Mouse (Mus musculus) forebrain, embryonic 14.5 days (tissue): ENCODE data around the gene Exosc1. TPM values are rescaled to one million over a fixed set of nuclear protein-coding genes. Genes with fewer than 3 reads are reported as not detected.

ENCODE experiments used
- ATAC-seq: fragments of 200-750 bp; cut with Nextera tagmentation; 2 replicates; pipeline ENCODE4 v1.8.0; 2017; ENCODE audit warnings: mild to moderate bottlenecking, moderate library complexity
- DNase-seq: peaks from one replicate; pipeline ENCODE4 v3.0.0-alpha.2; 2015; ENCODE audit warnings: low spot score
- H3K27ac ChIP-seq: fragments of 300-500 bp; sonication (generic); 2 replicates; pipeline ENCODE4 v1.5.1; 2014; ENCODE audit warnings: low read depth, mild to moderate bottlenecking, control low read depth, low read length, moderate library complexity
- H3K27me3 ChIP-seq: fragments of 300-500 bp; sonication (generic); replicated peaks from 2 replicates; pipeline ENCODE4 v1.6.1; 2014; ENCODE audit warnings: low read length, control low read depth, mixed read lengths; ENCODE audit not compliant: control insufficient read depth, insufficient read depth
- H3K36me3 ChIP-seq: fragments of 300-500 bp; sonication (generic); 2 replicates; pipeline ENCODE4 v1.6.1; 2014; ENCODE audit warnings: low read length, control low read depth; ENCODE audit not compliant: control insufficient read depth, insufficient read depth
- H3K4me1 ChIP-seq: fragments of 300-500 bp; sonication (generic); 2 replicates; pipeline ENCODE4 v1.6.1; 2014; ENCODE audit warnings: antibody characterized with exemption, low read length, control low read depth; ENCODE audit not compliant: control insufficient read depth, insufficient read depth
- H3K4me2 ChIP-seq: fragments of 300-500 bp; sonication (generic); 2 replicates; pipeline ENCODE4 v1.6.1; 2014; ENCODE audit warnings: mild to moderate bottlenecking, control low read depth, low read length
- H3K4me3 ChIP-seq: fragments of 300-500 bp; sonication (generic); 2 replicates; pipeline ENCODE4 v1.5.1; 2014; ENCODE audit warnings: low read depth, low read length, control low read depth
- H3K9ac ChIP-seq: fragments of 300-500 bp; sonication (generic); 2 replicates; pipeline ENCODE4 v1.6.1; 2014; ENCODE audit warnings: mild to moderate bottlenecking, low read length, control low read depth, moderate library complexity
- H3K9me3 ChIP-seq: fragments of 300-500 bp; sonication (generic); replicated peaks from 2 replicates; pipeline ENCODE4 v1.6.1; 2016; ENCODE audit warnings: low read length, control low read depth, mixed read lengths; ENCODE audit not compliant: control insufficient read depth
- WGBS: fragments of 180-500 bp; shearing (Covaris S2); extraction: QIAGEN DNeasy Blood & Tissue Kit; methylation state at CpG from one replicate; pipeline ENCODE4 v1.1.7; 2014; 5-methylcytosine and 5-hydroxymethylcytosine counted together
- polyA plus RNA-seq: library from polyadenylated mRNA; unstranded; fragments of >200 nt; fragmentation: Nextera tagmentation; extraction: Ambion mirVana; gene quantifications from 2 replicates; pipeline ENCODE4 v1.2.1, GENCODE M21; 2014

Gene Exosc1
- polyA plus RNA-seq, 1 experiment from 2014 or later = 76.2 TPM

DNA sequence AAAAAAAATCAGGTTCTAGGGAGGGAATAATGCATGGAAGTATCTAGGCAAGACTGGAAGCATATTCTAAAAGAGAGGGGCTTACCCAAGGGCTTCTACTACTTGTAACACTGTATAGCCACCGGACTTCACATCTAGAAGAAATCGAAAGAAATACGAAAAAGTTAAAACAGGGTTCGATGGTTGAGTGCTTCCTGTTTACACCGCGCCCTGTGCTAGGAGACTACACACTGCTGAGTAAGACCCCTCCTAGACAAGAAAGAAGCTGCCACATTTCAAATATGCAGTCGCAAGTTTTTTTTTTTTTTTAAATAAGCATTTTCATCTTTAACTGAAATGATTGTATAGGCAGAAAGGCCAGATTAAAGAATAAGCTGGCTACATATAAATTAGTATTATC, 36.4 kb upstream of the Exosc1 start:
- H3K4me3 ChIP-seq = no peak overlapping the region
- no peaks in the 10 kb centered on the region for H3K4me1 ChIP-seq
- DNase-seq = no peak
- H3K27me3 ChIP-seq = no peaks in the 10 kb centered on the region
- WGBS = 95% methylated on average over 7 of the region's 7 CpGs
- no peak overlapping the region for H3K4me2 ChIP-seq
- no peak for ATAC-seq
- H3K9me3 ChIP-seq = no peaks in the 10 kb centered on the region
- H3K27ac ChIP-seq = no peak overlapping the region
- peaks cover 43% of the 10 kb centered on the region for H3K36me3 ChIP-seq
- H3K9ac ChIP-seq = no peak overlapping the region

DNA sequence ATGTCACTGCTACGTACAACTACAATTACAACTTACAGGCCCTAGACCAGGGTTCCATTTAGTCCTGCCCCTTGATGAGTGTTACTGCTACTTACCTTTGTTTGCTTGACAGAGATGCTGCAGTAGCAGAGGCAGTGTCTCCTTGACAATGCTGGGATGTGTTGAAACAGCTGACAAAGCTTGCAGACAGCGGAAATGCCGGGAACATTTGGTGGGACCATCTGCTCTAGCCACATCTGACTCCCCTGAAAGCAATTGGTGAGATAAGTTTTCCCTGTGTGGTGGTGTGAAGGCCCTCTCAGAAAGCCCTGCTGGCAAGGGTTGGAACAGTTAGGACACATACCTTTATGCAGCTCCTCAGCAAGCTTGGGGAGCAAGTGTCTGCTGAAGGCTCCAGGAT, 20.4 kb upstream of the Exosc1 start:
- WGBS = 91% methylated on average over 3 of the region's 3 CpGs
- H3K27me3 ChIP-seq = no peaks in the 10 kb centered on the region
- DNase-seq (no peak), ATAC-seq (no peak)
- H3K4me3 ChIP-seq = no peak overlapping the region
- no peak overlapping the region for H3K4me2 ChIP-seq
- peaks cover 98% of the 10 kb centered on the region for H3K36me3 ChIP-seq
- no peaks in the 10 kb centered on the region for H3K9me3 ChIP-seq
- no peak overlapping the region for H3K9ac ChIP-seq
- H3K27ac ChIP-seq = no peak overlapping the region
- no peaks in the 10 kb centered on the region for H3K4me1 ChIP-seq

DNA sequence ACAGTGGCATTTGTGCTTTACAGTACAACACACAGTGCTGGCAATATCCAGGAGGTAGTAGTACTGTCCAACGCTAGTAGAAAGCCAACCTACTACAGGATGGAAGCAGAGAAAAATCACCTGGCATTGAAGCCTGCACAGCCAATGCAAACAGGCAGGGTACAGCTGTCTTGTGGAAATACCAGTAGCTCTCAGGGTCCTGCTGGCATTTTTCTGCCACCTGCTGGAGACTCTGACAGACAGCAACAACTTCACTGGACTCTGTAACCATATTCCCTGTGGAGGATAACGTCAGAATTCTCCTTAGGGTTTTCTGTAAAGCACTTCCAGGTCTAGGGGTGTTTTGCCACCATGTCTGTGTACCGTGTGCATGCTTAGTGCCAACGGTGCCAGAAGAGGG, 19.1 kb upstream of the Exosc1 start:
- Histone ChIP-seq H3K9me3 (no peaks in the 10 kb centered on the region), H3K4me1 (no peaks in the 10 kb centered on the region), H3K36me3 (peaks cover 98% of the 10 kb centered on the region), H3K4me2 (no peak overlapping the region), H3K27me3 (no peaks in the 10 kb centered on the region), H3K4me3 (no peak overlapping the region), H3K9ac (no peak overlapping the region), H3K27ac (no peak overlapping the region)
- 83% methylated on average over 4 of the region's 4 CpGs for WGBS
- no peak for ATAC-seq
- DNase-seq = peak; percentile 31

DNA sequence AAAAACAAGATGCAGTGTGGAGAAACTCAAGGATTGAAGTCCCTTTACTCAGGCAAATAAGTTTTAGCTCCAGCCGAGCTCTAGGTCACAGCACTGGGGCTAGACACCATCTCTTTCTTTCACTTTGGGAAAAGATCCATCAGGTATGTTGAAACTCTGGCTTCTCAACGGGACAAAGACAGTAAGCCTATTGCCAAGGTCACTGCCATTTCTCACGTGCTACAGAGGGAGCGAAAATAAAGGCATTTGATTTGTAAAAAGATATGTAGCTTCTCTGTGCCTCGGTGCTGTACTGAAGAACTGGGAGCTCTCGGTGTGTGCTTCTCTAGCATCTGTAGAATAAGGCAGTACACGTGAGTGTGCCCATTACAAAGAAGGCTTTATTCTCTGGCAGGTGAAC, 10.6 kb upstream of the Exosc1 start:
- Histone ChIP-seq H3K4me1 (no peaks in the 10 kb centered on the region), H3K9me3 (no peaks in the 10 kb centered on the region), H3K9ac (no peak overlapping the region), H3K27me3 (no peaks in the 10 kb centered on the region), H3K36me3 (peaks cover 94% of the 10 kb centered on the region), H3K4me3 (no peak overlapping the region), H3K27ac (no peak overlapping the region), H3K4me2 (no peak overlapping the region)
- ATAC-seq = no peak
- no peak for DNase-seq
- 92% methylated on average over 7 of the region's 7 CpGs for WGBS

DNA sequence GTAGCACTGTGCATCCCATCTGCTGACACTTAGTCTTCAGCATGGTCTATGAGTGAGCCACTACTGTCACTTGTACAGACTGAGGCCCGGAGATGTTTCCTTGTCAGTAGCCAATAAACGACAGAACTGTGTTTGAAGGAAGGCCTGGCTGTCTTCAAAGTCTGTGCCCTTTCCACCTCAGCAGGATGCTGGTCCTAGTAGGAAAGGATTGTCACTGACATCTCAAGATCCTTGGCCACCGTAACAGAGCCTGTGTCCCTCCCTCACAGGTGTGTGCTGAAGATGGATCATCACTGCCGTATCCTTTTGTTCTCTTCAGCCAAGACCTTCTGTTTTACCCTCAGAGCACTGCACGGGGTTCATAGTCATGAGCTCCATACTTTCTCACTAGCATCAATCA, 5.3 kb upstream of the Exosc1 start:
- WGBS = 94% methylated on average over 5 of the region's 5 CpGs
- Histone ChIP-seq H3K4me3 (no peak overlapping the region), H3K9me3 (no peaks in the 10 kb centered on the region), H3K4me1 (peaks cover 12% of the 10 kb centered on the region), H3K36me3 (peaks cover 66% of the 10 kb centered on the region), H3K9ac (no peak overlapping the region), H3K27me3 (no peaks in the 10 kb centered on the region), H3K4me2 (no peak overlapping the region), H3K27ac (no peak overlapping the region)
- no peak for DNase-seq
- ATAC-seq = no peak

DNA sequence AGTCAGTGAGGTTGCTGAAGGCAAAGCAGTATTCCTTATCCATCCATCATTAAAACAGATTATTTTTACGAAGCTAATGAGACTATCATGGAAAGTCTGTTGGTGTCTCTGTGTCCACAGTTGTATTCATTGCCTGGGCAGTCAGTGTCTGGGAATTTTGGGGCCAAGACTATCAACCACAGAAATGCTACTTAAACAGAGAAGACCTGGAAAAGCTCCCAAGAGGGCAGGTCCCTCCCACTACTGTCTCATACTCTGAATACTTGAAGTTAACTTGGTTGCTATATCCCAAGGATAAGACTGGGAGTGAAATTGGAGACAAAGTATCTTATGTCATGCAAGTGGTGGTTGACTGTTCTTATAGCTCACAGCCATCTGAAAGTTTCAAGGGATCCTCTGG, 2.7 kb upstream of the Exosc1 start:
- H3K27ac ChIP-seq = no peak overlapping the region
- H3K9ac ChIP-seq = no peak overlapping the region
- H3K4me2 ChIP-seq = no peak overlapping the region
- H3K27me3 ChIP-seq = no peaks in the 10 kb centered on the region
- no peaks in the 10 kb centered on the region for H3K9me3 ChIP-seq
- H3K4me1 ChIP-seq = peaks cover 18% of the 10 kb centered on the region
- H3K4me3 ChIP-seq = no peak overlapping the region
- 94% methylated on average over 1 of the region's 1 CpGs for WGBS
- H3K36me3 ChIP-seq = peaks cover 46% of the 10 kb centered on the region
- ATAC-seq = no peak
- no peak for DNase-seq

DNA sequence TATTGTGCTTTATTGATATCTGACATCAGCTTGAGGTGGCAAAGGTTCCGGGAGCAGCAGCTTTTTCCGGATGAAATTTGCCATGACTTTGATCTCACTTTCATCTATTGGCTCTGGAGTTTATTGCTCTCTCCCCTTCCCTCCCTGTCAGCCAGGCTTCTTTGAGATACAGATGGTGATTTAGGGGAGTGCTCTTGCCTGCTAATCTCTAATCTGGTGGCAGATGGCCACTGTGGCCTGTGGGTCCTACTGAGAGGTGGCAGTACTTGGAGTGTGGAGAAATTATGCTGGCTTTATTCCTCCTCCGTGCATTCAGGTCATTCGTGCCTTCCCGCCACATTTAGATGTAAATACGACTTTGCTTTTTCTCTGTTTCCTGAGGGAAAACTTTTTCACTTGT, 901 bp upstream of the Exosc1 start:
- Histone ChIP-seq H3K36me3 (peaks cover 39% of the 10 kb centered on the region), H3K9me3 (no peaks in the 10 kb centered on the region), H3K27me3 (no peaks in the 10 kb centered on the region), H3K4me3 (peak overlapping the region; percentile 81), H3K9ac (peak overlapping the region; percentile 84), H3K4me2 (peak overlapping the region; percentile 86), H3K4me1 (peaks cover 18% of the 10 kb centered on the region), H3K27ac (no peak overlapping the region)
- DNase-seq = no peak
- 43% methylated on average over 6 of the region's 6 CpGs for WGBS
- ATAC-seq = no peak

DNA sequence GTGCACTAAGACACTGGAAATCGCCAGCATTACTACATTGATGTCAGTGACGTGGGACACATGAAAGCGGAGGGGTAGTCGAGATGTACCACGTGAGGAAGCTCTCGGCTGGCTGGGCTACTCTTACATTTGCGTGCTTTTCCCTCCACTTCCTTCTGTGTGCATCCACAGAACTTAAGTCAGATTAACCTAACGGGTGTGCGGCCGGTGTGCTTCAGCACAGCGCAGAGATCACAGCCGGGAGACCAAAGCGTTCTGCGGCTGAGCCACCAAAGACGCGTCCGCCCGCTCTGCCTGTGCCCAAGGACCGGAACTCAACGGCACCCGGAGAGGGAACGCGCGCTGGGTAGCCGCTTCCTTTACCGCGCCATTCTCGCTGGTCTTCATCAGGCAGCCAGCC, 537 bp downstream of the Exosc1 start:
- Histone ChIP-seq H3K4me2 (peak overlapping the region; percentile 79), H3K36me3 (peaks cover 38% of the 10 kb centered on the region), H3K4me3 (peak overlapping the region; percentile 81), H3K27ac (peak overlapping the region; percentile 15; the same call in 1 of the 2 replicates), H3K4me1 (peaks cover 18% of the 10 kb centered on the region), H3K9me3 (no peaks in the 10 kb centered on the region), H3K9ac (peak overlapping the region; percentile 74), H3K27me3 (no peaks in the 10 kb centered on the region)
- WGBS = under 1% methylated on average over 28 of the region's 28 CpGs
- DNase-seq (peak; percentile 10), ATAC-seq (peak; percentile 15)

DNA sequence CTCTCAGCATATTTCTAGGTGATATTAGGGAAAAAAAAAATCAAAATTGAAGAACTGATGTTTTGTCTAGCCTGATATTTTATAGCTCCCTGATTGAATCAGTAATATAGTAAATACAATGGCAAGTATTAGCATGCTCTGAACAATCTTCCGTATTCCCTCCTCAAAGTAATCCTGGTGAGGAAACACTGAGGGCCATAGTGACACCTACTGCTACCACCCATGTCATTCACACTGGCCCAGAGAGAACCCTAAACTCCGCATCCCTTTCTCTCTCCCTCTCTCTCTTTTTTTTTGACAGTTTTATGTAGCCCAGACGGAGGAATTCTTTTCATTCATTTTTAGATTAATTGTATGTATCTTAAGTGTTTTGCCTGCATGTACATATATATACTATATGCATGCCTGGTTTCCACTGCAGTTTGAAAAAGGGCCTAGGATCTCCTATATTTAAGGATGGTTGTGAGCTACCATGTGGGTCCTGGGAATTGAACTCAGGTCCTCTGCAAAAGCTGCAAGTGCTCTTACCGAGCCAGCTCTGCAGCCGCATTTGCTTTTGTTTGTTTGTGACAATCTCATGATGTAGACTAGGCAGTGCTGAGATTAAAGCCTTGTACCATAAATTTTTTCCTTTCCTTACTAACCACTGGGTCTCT, 12.7 kb downstream of the Exosc1 start:
- no peaks in the 10 kb centered on the region for H3K9me3 ChIP-seq
- DNase-seq = no peak
- no peak overlapping the region for H3K4me3 ChIP-seq
- H3K27me3 ChIP-seq = no peaks in the 10 kb centered on the region
- H3K9ac ChIP-seq = no peak overlapping the region
- 80% methylated on average over 5 of the region's 5 CpGs for WGBS
- H3K4me1 ChIP-seq = no peaks in the 10 kb centered on the region
- no peak overlapping the region for H3K4me2 ChIP-seq
- H3K36me3 ChIP-seq = peaks cover 76% of the 10 kb centered on the region
- ATAC-seq = no peak
- H3K27ac ChIP-seq = no peak overlapping the region
